Mouse (Mus musculus): ENCODE results near the gene Ccer2. TPM values are rescaled to one million over a fixed set of nuclear protein-coding genes. Genes with fewer than 3 reads are reported as not detected.

Gene Ccer2
- polyA plus RNA-seq, 1 experiment from 2014 or later, result not detected

Other genes with a start within 250 kb of the Ccer2 start
- gene Ifnl2, start 245.7 kb upstream of the Ccer2 start, polyA plus RNA-seq (2015; fragmentation: Nextera tagmentation; extraction: Ambion mirVana), result not detected in 2 replicates
- gene Ifnl3, start 233.3 kb upstream of the Ccer2 start, polyA plus RNA-seq (2015; fragmentation: Nextera tagmentation; extraction: Ambion mirVana), result not detected in 2 replicates
- 103 and 114 TPM in 2 replicates for gene Sycn, start 215.3 kb upstream of the Ccer2 start, polyA plus RNA-seq (2015; fragmentation: Nextera tagmentation; extraction: Ambion mirVana)
- gene Nccrp1, start 208.9 kb upstream of the Ccer2 start, polyA plus RNA-seq (2015; fragmentation: Nextera tagmentation; extraction: Ambion mirVana), result 2.4 and 6.1 TPM in 2 replicates
- gene Samd4b, start 158.0 kb upstream of the Ccer2 start, polyA plus RNA-seq (2015; fragmentation: Nextera tagmentation; extraction: Ambion mirVana), result 18.5 and 22.1 TPM in 2 replicates
- 50.2 and 56.0 TPM in 2 replicates for gene Pak4, start 158.0 kb upstream of the Ccer2 start, polyA plus RNA-seq (2015; fragmentation: Nextera tagmentation; extraction: Ambion mirVana)
- 0.08 TPM in 1 of 2 replicates, not detected in the other for gene Acp7, start 124.8 kb upstream of the Ccer2 start, polyA plus RNA-seq (2015; fragmentation: Nextera tagmentation; extraction: Ambion mirVana)
- gene Fbxo27, start 63.3 kb upstream of the Ccer2 start, polyA plus RNA-seq (2015; fragmentation: Nextera tagmentation; extraction: Ambion mirVana), result 4.3 and 4.8 TPM in 2 replicates
- 8.0 and 8.9 TPM in 2 replicates for gene Fbxo17, start 39.4 kb upstream of the Ccer2 start, polyA plus RNA-seq (2015; fragmentation: Nextera tagmentation; extraction: Ambion mirVana)
- gene Mrps12, start 14.4 kb upstream of the Ccer2 start, polyA plus RNA-seq (2015; fragmentation: Nextera tagmentation; extraction: Ambion mirVana), result 138 and 143 TPM in 2 replicates
- gene Sars2, start 14.2 kb upstream of the Ccer2 start, polyA plus RNA-seq (2015; fragmentation: Nextera tagmentation; extraction: Ambion mirVana), result 20.8 and 26.2 TPM in 2 replicates
- 56.9 and 57.8 TPM in 2 replicates for gene Sirt2, start 10.6 kb downstream of the Ccer2 start, polyA plus RNA-seq (2015; fragmentation: Nextera tagmentation; extraction: Ambion mirVana)
- gene Nfkbib, start 11.3 kb downstream of the Ccer2 start, polyA plus RNA-seq (2015; fragmentation: Nextera tagmentation; extraction: Ambion mirVana), result 38.7 and 40.1 TPM in 2 replicates
- 6.2 and 6.6 TPM in 2 replicates for gene Rinl, start 32.8 kb downstream of the Ccer2 start, polyA plus RNA-seq (2015; fragmentation: Nextera tagmentation; extraction: Ambion mirVana)
- 239 and 240 TPM in 2 replicates for gene Hnrnpl, start 52.4 kb downstream of the Ccer2 start, polyA plus RNA-seq (2015; fragmentation: Nextera tagmentation; extraction: Ambion mirVana)
- gene Ech1, start 69.0 kb downstream of the Ccer2 start, polyA plus RNA-seq (2015; fragmentation: Nextera tagmentation; extraction: Ambion mirVana), result 175 and 195 TPM in 2 replicates
- 340 and 467 TPM in 2 replicates for gene Lgals4, start 77.7 kb downstream of the Ccer2 start, polyA plus RNA-seq (2015; fragmentation: Nextera tagmentation; extraction: Ambion mirVana)
- 2.2 TPM in 2 replicates for gene Lgals7, start 107.7 kb downstream of the Ccer2 start, polyA plus RNA-seq (2015; fragmentation: Nextera tagmentation; extraction: Ambion mirVana)
- 0.34 and 0.45 TPM in 2 replicates for gene Capn12, start 125.2 kb downstream of the Ccer2 start, polyA plus RNA-seq (2015; fragmentation: Nextera tagmentation; extraction: Ambion mirVana)
- 319 and 341 TPM in 2 replicates for gene Actn4, start 206.2 kb downstream of the Ccer2 start, polyA plus RNA-seq (2015; fragmentation: Nextera tagmentation; extraction: Ambion mirVana)
- gene Eif3k, start 225.7 kb downstream of the Ccer2 start, polyA plus RNA-seq (2015; fragmentation: Nextera tagmentation; extraction: Ambion mirVana), result 370 and 373 TPM in 2 replicates
- 7.8 and 9.3 TPM in 2 replicates for gene Map4k1, start 225.9 kb downstream of the Ccer2 start, polyA plus RNA-seq (2015; fragmentation: Nextera tagmentation; extraction: Ambion mirVana)